Mouse (Mus musculus): ENCODE measurements at regions not wholly inside any gene's neighbourhood (a gene's known extent, or its start where the extent isn't known, plus 50 kb on each side); places are given as distances from the start of the nearest gene placed in this dataset.

DNA sequence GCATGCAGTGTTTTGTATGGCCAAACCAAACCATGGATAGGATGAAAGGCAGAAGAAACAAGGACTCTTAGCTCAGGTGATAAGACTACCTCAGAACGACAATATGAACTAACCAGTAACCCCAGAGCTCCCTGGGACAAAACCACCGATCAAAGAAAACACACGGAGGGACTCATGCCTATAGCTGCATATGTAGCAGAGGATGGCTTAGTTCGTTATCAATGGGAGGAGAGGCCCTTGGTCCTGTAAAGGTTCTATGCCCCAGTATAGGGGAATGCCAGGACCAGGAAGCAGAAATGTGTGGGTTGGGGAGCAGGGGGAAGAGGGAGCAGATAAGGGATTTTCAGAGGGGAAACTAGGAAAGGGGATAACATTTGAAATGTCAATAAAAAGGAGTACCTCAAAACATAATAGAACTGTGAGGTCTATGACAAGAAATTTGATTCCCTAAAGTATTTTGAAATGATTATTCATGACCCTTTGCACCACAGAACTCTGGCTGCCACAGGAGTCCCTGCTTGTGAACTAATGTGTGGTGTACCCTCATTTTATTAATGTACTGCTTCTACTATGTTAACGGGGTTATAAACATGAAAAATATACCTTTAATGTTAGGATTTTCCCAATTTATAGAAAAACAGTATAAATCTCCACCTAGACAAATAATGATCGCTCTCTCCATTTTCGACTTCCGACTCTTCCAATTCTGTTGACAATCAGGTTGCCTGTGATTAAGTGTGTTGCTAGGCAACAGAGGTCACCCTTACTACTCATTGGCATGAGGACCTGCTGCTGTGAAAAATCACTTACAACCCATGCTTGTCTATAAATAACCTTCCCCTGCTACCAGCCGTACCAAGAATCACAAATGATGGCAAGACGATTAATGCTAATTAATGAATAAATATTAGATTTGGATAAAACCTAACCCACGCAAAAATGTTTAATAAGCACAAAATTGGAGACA, 833.0 kb downstream of the Rfpl4b start:
- TF ChIP-seq CTCF (IDR thresholded peaks at IDR 0.05), result no peak
- no peak for TF ChIP-seq EP300 (IDR thresholded peaks at IDR 0.05)
